Mouse (Mus musculus): ENCODE data around the gene Hoxb3. TPM values are rescaled to one million over a fixed set of nuclear protein-coding genes. Genes with fewer than 3 reads are reported as not detected.

The Hoxb3 gene
- polyA plus RNA-seq, 1 experiment = not detected

DNA sequence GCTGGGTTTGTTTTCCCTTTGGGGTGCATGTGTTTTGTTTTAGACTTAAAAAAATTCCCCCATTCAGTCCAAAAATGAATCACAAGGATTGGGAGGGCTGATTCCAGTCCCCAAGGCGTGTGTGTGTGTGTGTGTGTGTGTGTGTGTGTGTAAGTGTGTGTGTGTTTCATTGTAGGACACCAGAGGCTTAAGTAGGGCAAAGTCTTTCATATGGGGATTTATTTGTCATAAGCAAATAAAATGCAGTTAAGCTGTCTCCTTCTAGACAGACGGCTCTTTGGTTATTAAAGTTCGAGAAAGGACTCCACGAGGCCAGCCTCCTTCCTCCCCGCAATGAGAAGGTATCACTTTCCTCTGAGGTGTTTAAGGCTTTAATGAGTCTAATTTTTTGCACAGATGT lies 1.3 kb upstream of the Hoxb3 start:
- Histone ChIP-seq H3K27ac (ENCODE audit: insufficient read depth, low read depth, low read length) (no peak overlapping the region), H3K4me1 (ENCODE audit: control insufficient read depth, insufficient read depth, low read length) (no peaks in the 10 kb centered on the region), H3K4me3 (ENCODE audit: insufficient read depth, low read depth, low read length) (no peak overlapping the region)
- 9% methylated on average over 5 of the region's 5 CpGs for WGBS
- TF ChIP-seq CTCF (IDR thresholded peaks at IDR 0.05; ENCODE audit: insufficient read depth, low read depth, low read length) (no peak), POLR2A (IDR thresholded peaks at IDR 0.05; ENCODE audit: insufficient read depth, low read depth, low read length) (no peak)

DNA sequence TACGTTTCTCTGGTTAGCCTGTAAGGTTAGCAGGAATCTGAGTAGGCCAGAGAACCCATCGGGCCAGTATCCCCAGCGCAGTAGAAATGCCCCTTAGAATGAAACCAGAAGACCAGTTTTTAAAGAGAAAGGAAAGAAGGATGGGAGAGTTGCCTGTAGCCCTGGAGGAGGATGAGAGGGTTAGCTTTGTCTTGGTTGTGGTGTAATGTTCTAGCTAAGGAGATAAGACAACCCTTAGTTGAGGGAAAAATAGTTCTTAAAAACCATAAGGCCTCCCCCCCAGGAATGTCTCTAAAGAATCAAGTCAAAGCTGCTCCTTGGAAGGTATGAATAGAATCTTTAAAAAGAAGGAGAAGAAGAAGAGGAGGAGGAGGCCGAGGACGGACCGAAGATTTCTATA lies 388 bp upstream of the Hoxb3 start:
- H3K4me3 ChIP-seq (ENCODE audit: insufficient read depth, low read depth, low read length) = no peak overlapping the region
- TF ChIP-seq POLR2A (IDR thresholded peaks at IDR 0.05; ENCODE audit: insufficient read depth, low read depth, low read length) (no peak), CTCF (IDR thresholded peaks at IDR 0.05; ENCODE audit: insufficient read depth, low read depth, low read length) (no peak)
- H3K27ac ChIP-seq (ENCODE audit: insufficient read depth, low read depth, low read length) = no peak overlapping the region
- H3K4me1 ChIP-seq (ENCODE audit: control insufficient read depth, insufficient read depth, low read length) = no peaks in the 10 kb centered on the region
- WGBS = 6% methylated on average over 6 of the region's 6 CpGs

DNA sequence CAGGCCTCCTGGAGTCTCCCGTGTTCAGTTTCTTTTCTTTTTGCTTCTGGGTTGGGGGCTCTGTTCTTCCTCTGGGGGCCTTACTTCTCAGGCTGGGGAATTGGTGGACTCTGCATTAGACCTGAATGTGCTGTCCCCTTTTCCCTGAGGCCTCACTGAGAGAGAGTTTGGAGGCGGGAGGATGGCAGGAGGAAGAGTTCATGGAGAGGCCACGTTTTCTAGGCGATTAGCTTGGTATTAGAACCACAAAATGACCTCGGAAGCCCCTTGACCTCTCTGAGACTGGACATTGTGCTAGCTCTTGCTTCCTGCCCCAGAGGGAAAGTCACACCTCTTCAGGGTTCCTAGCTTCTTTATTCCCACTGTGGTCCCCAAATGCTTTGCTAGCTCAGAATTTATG lies 999 bp downstream of the Hoxb3 start:
- WGBS = 2% methylated on average over 5 of the region's 5 CpGs
- H3K27ac ChIP-seq (ENCODE audit: insufficient read depth, low read depth, low read length) = no peak overlapping the region
- TF ChIP-seq CTCF (IDR thresholded peaks at IDR 0.05; ENCODE audit: insufficient read depth, low read depth, low read length) = no peak
- TF ChIP-seq POLR2A (IDR thresholded peaks at IDR 0.05; ENCODE audit: insufficient read depth, low read depth, low read length) = no peak
- H3K4me3 ChIP-seq (ENCODE audit: insufficient read depth, low read depth, low read length) = no peak overlapping the region
- H3K4me1 ChIP-seq (ENCODE audit: control insufficient read depth, insufficient read depth, low read length) = no peaks in the 10 kb centered on the region

DNA sequence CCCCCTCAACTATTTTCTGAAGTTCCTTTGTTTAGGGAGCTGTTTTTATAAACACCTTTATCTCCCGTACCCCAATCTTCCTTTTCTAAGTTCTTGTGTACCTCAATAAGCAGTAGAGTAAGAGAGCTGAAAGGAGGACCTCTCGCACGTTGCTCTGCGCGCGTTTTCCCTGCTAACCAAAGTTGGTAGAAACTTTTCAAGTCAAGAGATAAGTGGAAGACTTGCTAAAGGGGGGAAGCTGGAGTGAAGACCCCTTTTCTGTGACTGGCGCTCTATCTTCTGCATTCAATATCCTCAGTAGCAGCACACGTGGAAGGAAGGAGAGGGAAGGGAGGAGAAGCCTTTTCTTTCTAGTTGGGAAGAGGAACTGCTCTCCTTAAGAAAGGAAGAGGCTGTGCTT lies 1.8 kb downstream of the Hoxb3 start:
- 5% methylated on average over 8 of the region's 8 CpGs for WGBS
- no peak overlapping the region for H3K4me3 ChIP-seq (ENCODE audit: insufficient read depth, low read depth, low read length)
- TF ChIP-seq POLR2A (IDR thresholded peaks at IDR 0.05; ENCODE audit: insufficient read depth, low read depth, low read length) = no peak
- TF ChIP-seq CTCF (IDR thresholded peaks at IDR 0.05; ENCODE audit: insufficient read depth, low read depth, low read length) = no peak
- H3K4me1 ChIP-seq (ENCODE audit: control insufficient read depth, insufficient read depth, low read length) = no peaks in the 10 kb centered on the region
- H3K27ac ChIP-seq (ENCODE audit: insufficient read depth, low read depth, low read length) = no peak overlapping the region

DNA sequence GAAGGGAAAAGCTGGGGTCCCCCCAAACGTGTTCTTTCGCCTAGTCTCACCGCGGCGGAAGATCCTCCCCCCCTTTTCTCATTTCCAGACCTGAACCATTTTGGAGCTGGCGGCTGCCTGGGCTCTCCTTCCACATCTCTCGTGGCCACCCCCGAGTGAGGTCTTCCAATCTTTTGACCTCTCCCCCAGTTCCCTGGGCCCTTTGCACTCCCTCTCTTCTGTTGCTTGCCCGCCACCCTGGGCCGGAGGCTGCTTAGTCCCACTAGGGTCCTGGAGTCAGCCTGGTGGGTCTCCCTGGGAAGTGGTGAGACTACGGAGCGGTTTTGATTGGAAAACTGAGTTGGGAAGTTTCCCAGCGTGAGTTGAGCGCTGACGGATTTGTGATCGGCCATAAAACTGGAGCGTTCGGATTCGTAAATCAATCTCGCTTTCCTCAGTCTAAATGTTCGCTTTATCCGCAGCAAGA lies 2.7 kb downstream of the Hoxb3 start:
- WGBS = 8% methylated on average over 22 of the region's 22 CpGs
- Histone ChIP-seq H3K4me3 (ENCODE audit: insufficient read depth, low read depth, low read length) (no peak overlapping the region), H3K27ac (ENCODE audit: insufficient read depth, low read depth, low read length) (no peak overlapping the region), H3K4me1 (ENCODE audit: control insufficient read depth, insufficient read depth, low read length) (no peaks in the 10 kb centered on the region)
- TF ChIP-seq CTCF (IDR thresholded peaks at IDR 0.05; ENCODE audit: insufficient read depth, low read depth, low read length) (no peak), POLR2A (IDR thresholded peaks at IDR 0.05; ENCODE audit: insufficient read depth, low read depth, low read length) (no peak)

DNA sequence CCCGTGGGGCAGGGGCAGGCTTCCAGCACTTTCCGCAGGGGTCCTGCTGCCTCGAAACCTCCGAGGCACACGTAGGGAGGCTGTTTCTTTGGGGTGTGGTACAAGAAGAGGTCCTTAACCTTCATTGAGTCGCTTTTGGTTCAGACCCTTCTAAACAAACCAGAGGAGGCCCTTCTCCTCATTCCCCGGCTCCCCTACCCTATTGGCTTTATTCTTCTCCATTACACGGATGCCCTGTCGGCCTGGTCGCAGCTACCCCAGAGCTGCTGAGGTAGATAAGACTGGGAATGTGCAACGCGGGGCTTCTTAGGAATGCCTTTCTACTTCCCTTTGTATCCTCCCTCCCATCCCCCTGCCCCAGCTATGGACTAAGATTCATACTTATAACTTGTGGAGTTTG lies 3.6 kb downstream of the Hoxb3 start:
- TF ChIP-seq POLR2A (IDR thresholded peaks at IDR 0.05; ENCODE audit: insufficient read depth, low read depth, low read length) (no peak), CTCF (IDR thresholded peaks at IDR 0.05; ENCODE audit: insufficient read depth, low read depth, low read length) (no peak)
- Histone ChIP-seq H3K4me3 (ENCODE audit: insufficient read depth, low read depth, low read length) (no peak overlapping the region), H3K27ac (ENCODE audit: insufficient read depth, low read depth, low read length) (no peak overlapping the region), H3K4me1 (ENCODE audit: control insufficient read depth, insufficient read depth, low read length) (no peaks in the 10 kb centered on the region)
- WGBS = 2% methylated on average over 12 of the region's 12 CpGs

DNA sequence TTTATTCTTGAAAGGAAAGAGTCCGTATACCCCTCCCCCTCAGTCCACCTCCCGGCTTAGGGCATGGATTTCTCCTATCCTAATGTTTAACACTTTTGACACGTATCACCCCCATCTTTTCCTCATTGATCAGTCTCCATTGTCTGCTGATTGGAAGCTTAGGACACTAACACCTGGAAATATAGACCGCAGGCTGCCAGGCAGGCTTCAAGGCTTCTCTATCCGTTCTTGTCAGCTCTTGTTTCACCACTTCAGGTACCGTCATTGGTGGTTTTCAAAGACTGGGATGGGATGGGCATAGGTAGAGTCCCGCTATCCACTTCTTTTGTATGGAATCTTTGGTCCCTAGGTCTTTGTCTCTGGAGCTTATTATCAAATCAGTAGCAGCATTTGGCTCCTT lies 4.0 kb downstream of the Hoxb3 start:
- H3K4me1 ChIP-seq (ENCODE audit: control insufficient read depth, insufficient read depth, low read length) = no peaks in the 10 kb centered on the region
- TF ChIP-seq POLR2A (IDR thresholded peaks at IDR 0.05; ENCODE audit: insufficient read depth, low read depth, low read length) (no peak), CTCF (IDR thresholded peaks at IDR 0.05; ENCODE audit: insufficient read depth, low read depth, low read length) (no peak)
- 3% methylated on average over 7 of the region's 7 CpGs for WGBS
- H3K27ac ChIP-seq (ENCODE audit: insufficient read depth, low read depth, low read length) = no peak overlapping the region
- no peak overlapping the region for H3K4me3 ChIP-seq (ENCODE audit: insufficient read depth, low read depth, low read length)

DNA sequence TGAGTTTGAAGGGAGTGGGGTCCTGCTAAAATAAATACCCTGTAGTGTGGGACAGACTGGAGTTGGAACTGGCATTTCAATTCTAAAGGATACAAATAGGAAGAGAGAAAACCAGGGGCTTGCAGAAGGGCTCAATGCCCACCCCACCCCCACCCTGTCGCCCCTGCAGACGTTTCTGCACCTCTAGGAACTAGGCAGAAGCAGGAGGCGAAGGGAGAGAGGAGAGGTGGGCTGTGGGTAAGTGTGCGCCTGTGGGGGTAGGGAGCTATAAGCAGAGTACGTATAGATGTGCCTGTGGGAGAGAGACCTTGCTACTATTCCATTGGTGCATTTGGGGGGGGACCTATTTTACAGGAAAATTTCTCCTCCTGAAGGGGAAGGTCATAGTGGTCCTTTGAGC lies 4.6 kb downstream of the Hoxb3 start:
- H3K4me1 ChIP-seq (ENCODE audit: control insufficient read depth, insufficient read depth, low read length) = no peaks in the 10 kb centered on the region; the same call in 1 of the 2 replicates
- no peak for TF ChIP-seq CTCF (IDR thresholded peaks at IDR 0.05; ENCODE audit: insufficient read depth, low read depth, low read length)
- no peak for TF ChIP-seq POLR2A (IDR thresholded peaks at IDR 0.05; ENCODE audit: insufficient read depth, low read depth, low read length)
- no peak overlapping the region for H3K4me3 ChIP-seq (ENCODE audit: insufficient read depth, low read depth, low read length)
- H3K27ac ChIP-seq (ENCODE audit: insufficient read depth, low read depth, low read length) = no peak overlapping the region
- 7% methylated on average over 5 of the region's 5 CpGs for WGBS

DNA sequence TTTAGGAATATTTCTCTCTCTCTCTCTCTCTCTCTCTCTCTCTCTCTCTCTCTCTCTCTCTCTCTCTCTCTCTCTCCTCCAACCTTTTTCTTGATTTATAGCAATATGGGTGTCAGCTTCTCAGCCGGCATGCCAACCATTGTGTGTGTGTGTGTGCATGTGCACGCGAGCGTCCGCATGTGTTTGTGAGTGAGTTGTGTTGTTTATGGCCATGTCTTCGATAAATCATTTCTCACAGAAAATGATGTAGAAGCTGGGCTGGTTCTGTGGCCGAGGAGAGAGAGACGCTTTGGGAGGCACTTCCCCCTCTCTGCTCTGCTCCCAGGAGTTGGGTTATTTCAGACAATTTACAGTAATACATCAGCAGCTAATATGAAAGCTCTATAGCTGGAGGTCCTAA lies 5.5 kb downstream of the Hoxb3 start:
- Histone ChIP-seq H3K4me1 (ENCODE audit: control insufficient read depth, insufficient read depth, low read length) (no peaks in the 10 kb centered on the region; the same call in 1 of the 2 replicates), H3K27ac (ENCODE audit: insufficient read depth, low read depth, low read length) (no peak overlapping the region), H3K4me3 (ENCODE audit: insufficient read depth, low read depth, low read length) (no peak overlapping the region)
- 7% methylated on average over 8 of the region's 8 CpGs for WGBS
- TF ChIP-seq CTCF (IDR thresholded peaks at IDR 0.05; ENCODE audit: insufficient read depth, low read depth, low read length) (no peak), POLR2A (IDR thresholded peaks at IDR 0.05; ENCODE audit: insufficient read depth, low read depth, low read length) (no peak)

DNA sequence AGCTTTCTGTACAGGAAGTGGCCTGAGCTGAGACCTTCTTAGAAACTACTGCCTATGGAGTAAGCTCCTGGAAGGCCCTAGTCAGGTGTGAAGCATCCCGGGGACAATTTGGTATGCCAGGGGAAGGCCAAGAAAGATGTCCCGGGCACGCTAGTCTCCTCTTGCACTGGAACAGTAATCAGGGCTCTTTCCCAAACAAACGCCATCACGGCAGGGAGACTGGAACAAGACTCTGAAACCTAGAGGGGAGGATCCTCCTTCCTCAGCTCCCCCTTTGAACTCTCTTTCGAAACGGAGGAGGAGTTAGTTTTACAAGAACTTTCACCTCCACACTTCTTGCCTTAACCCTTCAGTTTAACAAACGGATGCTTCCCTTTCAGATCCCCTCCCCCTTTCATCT lies 9.0 kb downstream of the Hoxb3 start:
- TF ChIP-seq POLR2A (IDR thresholded peaks at IDR 0.05; ENCODE audit: insufficient read depth, low read depth, low read length) (no peak), CTCF (IDR thresholded peaks at IDR 0.05; ENCODE audit: insufficient read depth, low read depth, low read length) (no peak)
- no peak overlapping the region for H3K4me3 ChIP-seq (ENCODE audit: insufficient read depth, low read depth, low read length)
- WGBS = under 1% methylated on average over 8 of the region's 8 CpGs
- H3K27ac ChIP-seq (ENCODE audit: insufficient read depth, low read depth, low read length) = no peak overlapping the region
- no peaks in the 10 kb centered on the region; the same call in 1 of the 2 replicates for H3K4me1 ChIP-seq (ENCODE audit: control insufficient read depth, insufficient read depth, low read length)
